ENCODE assay signal across 8 mouse cellular contexts in genomic region chr4:141120700-141121099, GRCm38 (mm10). TPM values are rescaled to one million over a fixed set of nuclear protein-coding genes. Genes with fewer than 3 reads are reported as not detected.
DNase-seq lines count a peak whose midpoint lies in the region; ATAC-seq and TF ChIP-seq lines count a peak whose summit lies in the region.
"Had no signal": no experiment of that assay in that cellular context is flagged by ENCODE, and none has a peak within 500 bp of the region (broad histone marks: within the 10 kb centered on the region; RNA-seq: fewer than 3 reads in every experiment).

No protein-coding gene starts in this region.

- H3K4me1 ChIP-seq in cortical plate, adult 2 months (ENCODE audit: control insufficient read depth, insufficient read depth, low read length) = peaks cover 14% of the 10 kb centered on the region

- no peak overlapping the region for H3K27ac ChIP-seq in cortical plate, adult 2 months (ENCODE audit: insufficient read depth, low read length)
- no peak overlapping the region for H3K27ac ChIP-seq in left cerebral cortex, adult 2 months

- H3K4me3 ChIP-seq in cortical plate, adult 2 months (ENCODE audit: insufficient read depth, low read length) = no peak overlapping the region
- H3K4me3 ChIP-seq in left cerebral cortex, adult 2 months = no peak overlapping the region
- H3K4me3 ChIP-seq: megakaryocyte, embryonic 14.5 days had no signal

- intact Hi-C loops in left cerebral cortex, adult 2 months (cut with DNase I) = no loop called here

- no peak for TF ChIP-seq POLR2A in cortical plate, adult 2 months (IDR thresholded peaks at IDR 0.05; ENCODE audit: extremely low read depth, insufficient read depth, low read length)

- peak; percentile 65 for TF ChIP-seq CTCF in cortical plate, adult 2 months (IDR thresholded peaks at IDR 0.05; ENCODE audit: extremely low read depth, insufficient read depth, low read length)
- peak; percentile 69 for TF ChIP-seq CTCF in left cerebral cortex, adult 2 months (IDR thresholded peaks at IDR 0.05)

- peak; percentile 68 to 78 for DNase-seq in left cerebral cortex, adult 18-20 months (ENCODE audit: low spot score in 2 of 2)
- no peak for DNase-seq in left cerebral cortex, adult 11 months (ENCODE audit: low spot score)
- peak; percentile 67 to 81 for DNase-seq in left cerebral cortex, adult 2 months (ENCODE audit: extremely low spot score in 1 of 2, low spot score in 2 of 2)
- DNase-seq in spleen, postnatal 4 days (ENCODE audit: low spot score in 2 of 2) = peak; percentile 51 to 79

- 0 out of 4 replicates have a peak, but pooled peaks have one; percentile 12 to 39 for ATAC-seq in hematopoietic stem cell, adult 5-6 weeks (replicated peaks in 1 of 2; ENCODE audit: insufficient read depth in 1 of 2, low FRiP score in 2 of 2, low TSS enrichment in 1 of 2, low read depth in 1 of 2, poor library complexity in 2 of 2, severe bottlenecking in 2 of 2)
- peak; percentile 54; the same call in 1 of the 2 replicates for ATAC-seq in megakaryocyte-erythroid progenitor cell, adult 5-6 weeks (replicated peaks; ENCODE audit: low FRiP score, low TSS enrichment, poor library complexity, severe bottlenecking)

RNA-seq across cellular contexts. Expression of gene Szrd1, which starts 18.9 kb away (rescaled TPM):
- 10 to 100 TPM; 51.3 to 54.1 TPM for total RNA-seq in left cerebral cortex, adult 18-20 months (2021)
- 18.0 and 19.4 TPM in 2 replicates for polyA plus RNA-seq in cortical plate, adult 2 months (2012; rRNA removed)
- 51.7 and 59.0 TPM in 2 replicates for total RNA-seq in hematopoietic stem cell, adult 5-6 weeks (2017)
- total RNA-seq in left cerebral cortex, adult 2 months (2021) = 10 to 100 TPM; 44.4 to 59.1 TPM
- 29.0 and 42.6 TPM in 2 replicates for total RNA-seq in megakaryocyte-erythroid progenitor cell, adult 5-6 weeks (2014; fragmentation: Nextera tagmentation)
- 33.3 and 37.4 TPM in 2 replicates for total RNA-seq in megakaryocyte-erythroid progenitor cell, adult 5-6 weeks (2017)

RNA-seq across cellular contexts. Expression of gene Fbxo42, which starts 27.0 kb away (rescaled TPM):
- total RNA-seq in left cerebral cortex, adult 18-20 months (2021) = 10 to 100 TPM; 30.1 to 31.5 TPM
- 20.7 and 22.6 TPM in 2 replicates for polyA plus RNA-seq in cortical plate, adult 2 months (2012; rRNA removed)
- total RNA-seq in hematopoietic stem cell, adult 5-6 weeks (2017) = 10.0 and 11.3 TPM in 2 replicates
- total RNA-seq in left cerebral cortex, adult 2 months (2021) = 10 to 100 TPM; 29.3 to 30.3 TPM
- total RNA-seq in megakaryocyte-erythroid progenitor cell, adult 5-6 weeks (2014; fragmentation: Nextera tagmentation) = 15.3 and 16.1 TPM in 2 replicates
- total RNA-seq in megakaryocyte-erythroid progenitor cell, adult 5-6 weeks (2017) = 6.7 and 10.2 TPM in 2 replicates

RNA-seq across cellular contexts. Expression of gene Spata21, which starts 32.6 kb away (rescaled TPM):
- under 1 TPM; 0.21 to 0.23 TPM for total RNA-seq in left cerebral cortex, adult 18-20 months (2021)
- polyA plus RNA-seq in cortical plate, adult 2 months (2012; rRNA removed) = 0.53 and 0.71 TPM in 2 replicates
- not detected in 2 replicates for total RNA-seq in hematopoietic stem cell, adult 5-6 weeks (2017)
- total RNA-seq in left cerebral cortex, adult 2 months (2021) = under 1 TPM; 0.26 to 0.61 TPM
- total RNA-seq in megakaryocyte-erythroid progenitor cell, adult 5-6 weeks (2014; fragmentation: Nextera tagmentation) = not detected in 2 replicates
- total RNA-seq in megakaryocyte-erythroid progenitor cell, adult 5-6 weeks (2017) = not detected in 2 replicates

RNA-seq across cellular contexts. Expression of gene Necap2, which starts 42.5 kb away (rescaled TPM):
- total RNA-seq in left cerebral cortex, adult 18-20 months (2021) = 10 to 100 TPM; 43.2 to 44.3 TPM
- 58.6 and 62.3 TPM in 2 replicates for polyA plus RNA-seq in cortical plate, adult 2 months (2012; rRNA removed)
- total RNA-seq in hematopoietic stem cell, adult 5-6 weeks (2017) = 44.7 and 59.7 TPM in 2 replicates
- 10 to 100 TPM; 44.9 to 45.9 TPM for total RNA-seq in left cerebral cortex, adult 2 months (2021)
- total RNA-seq in megakaryocyte-erythroid progenitor cell, adult 5-6 weeks (2014; fragmentation: Nextera tagmentation) = 127 and 188 TPM in 2 replicates
- total RNA-seq in megakaryocyte-erythroid progenitor cell, adult 5-6 weeks (2017) = 123 and 153 TPM in 2 replicates
